Mouse (Mus musculus) embryonic facial prominence, embryonic 10.5 days (tissue): ENCODE data around the gene Fah. TPM values are rescaled to one million over a fixed set of nuclear protein-coding genes. Genes with fewer than 3 reads are reported as not detected.

ENCODE experiments used
- DNase-seq: peaks from one replicate; pipeline ENCODE4 v3.0.0-alpha.2; 2017; ENCODE audit warnings: low spot score
- H3K27ac ChIP-seq: fragments of 300-500 bp; sonication (generic); replicated peaks from 2 replicates; pipeline ENCODE4 v1.5.1; 2016; ENCODE audit warnings: mild to moderate bottlenecking
- H3K27me3 ChIP-seq: fragments of 300-500 bp; sonication (generic); replicated peaks from 2 replicates; pipeline ENCODE4 v1.6.1; 2016; ENCODE audit warnings: low read depth, mild to moderate bottlenecking; ENCODE audit not compliant: poor library complexity, severe bottlenecking
- H3K36me3 ChIP-seq: fragments of 300-500 bp; sonication (generic); replicated peaks from 2 replicates; pipeline ENCODE4 v1.6.1; 2016; ENCODE audit warnings: mild to moderate bottlenecking, moderate library complexity
- H3K4me1 ChIP-seq: fragments of 300-500 bp; sonication (generic); 2 replicates; pipeline ENCODE4 v1.6.1; 2016
- H3K4me3 ChIP-seq: fragments of 300-500 bp; sonication (generic); 2 replicates; pipeline ENCODE4 v1.5.1; 2016; ENCODE audit warnings: mild to moderate bottlenecking, moderate library complexity
- H3K9me3 ChIP-seq: fragments of 300-500 bp; sonication (generic); 2 replicates; pipeline ENCODE4 v1.6.1; 2016; ENCODE audit warnings: mild to moderate bottlenecking
- WGBS: fragments of 180-500 bp; shearing (Covaris S2); methylation state at CpG from one replicate; pipeline ENCODE4 v1.1.7; 2016; 5-methylcytosine and 5-hydroxymethylcytosine counted together
- polyA plus RNA-seq: library from polyadenylated mRNA; unstranded; fragments of >200 nt; fragmentation: Nextera tagmentation; extraction: Ambion mirVana; gene quantifications from 2 replicates; pipeline ENCODE4 v1.2.1, GENCODE M21; 2016

Gene Fah
- polyA plus RNA-seq, 1 experiment from 2014 or later = 1.8 TPM

GRCm38 (mm10) chr7:84618951-84619350 is 12.4 kb upstream of the Fah start:
- 93% methylated on average over 2 of the region's 2 CpGs for WGBS
- Histone ChIP-seq H3K9me3 (no peaks in the 10 kb centered on the region), H3K27ac (no peak overlapping the region), H3K27me3 (no peaks in the 10 kb centered on the region), H3K4me3 (no peak overlapping the region), H3K36me3 (peaks cover 70% of the 10 kb centered on the region), H3K4me1 (no peaks in the 10 kb centered on the region)
- DNase-seq = no peak

- DNase-seq = no peak
- Histone ChIP-seq H3K9me3 (no peaks in the 10 kb centered on the region), H3K27ac (no peak overlapping the region), H3K4me1 (no peaks in the 10 kb centered on the region), H3K36me3 (peaks cover 28% of the 10 kb centered on the region), H3K27me3 (no peaks in the 10 kb centered on the region), H3K4me3 (no peak overlapping the region)
- 91% methylated on average over 4 of the region's 4 CpGs for WGBS
These were observed 5.9 kb upstream of the Fah start for GRCm38 (mm10) chr7:84612445-84612844.

GRCm38 (mm10) chr7:84611609-84612008 is 5.1 kb upstream of the Fah start:
- Histone ChIP-seq H3K4me1 (peaks cover under 1% of the 10 kb centered on the region), H3K36me3 (peaks cover 20% of the 10 kb centered on the region), H3K27me3 (no peaks in the 10 kb centered on the region), H3K9me3 (no peaks in the 10 kb centered on the region), H3K4me3 (no peak overlapping the region), H3K27ac (no peak overlapping the region)
- no peak for DNase-seq
- 92% methylated on average over 1 of the region's 1 CpGs for WGBS

GRCm38 (mm10) chr7:84605704-84606292 is 724 bp downstream of the Fah start:
- peaks cover 12% of the 10 kb centered on the region for H3K27me3 ChIP-seq
- peaks cover 20% of the 10 kb centered on the region for H3K4me1 ChIP-seq
- peak; percentile 51 for DNase-seq
- peak overlapping the region; percentile 69 for H3K27ac ChIP-seq
- H3K36me3 ChIP-seq = no peaks in the 10 kb centered on the region
- under 1% methylated on average over 36 of the region's 36 CpGs for whole genome bisulfite sequencing
- peak overlapping the region; percentile 75 for H3K4me3 ChIP-seq
- H3K9me3 ChIP-seq = no peaks in the 10 kb centered on the region

GRCm38 (mm10) chr7:84605033-84605687 is 1.4 kb downstream of the Fah start:
- DNase-seq = no peak
- H3K9me3 ChIP-seq = no peaks in the 10 kb centered on the region
- peak overlapping the region; percentile 75 for H3K4me3 ChIP-seq
- peaks cover 12% of the 10 kb centered on the region for H3K27me3 ChIP-seq
- H3K27ac ChIP-seq = peak overlapping the region; percentile 69; the same call in 1 of the 2 replicates
- no peaks in the 10 kb centered on the region for H3K36me3 ChIP-seq
- 10% methylated on average over 19 of the region's 19 CpGs for WGBS
- peaks cover 20% of the 10 kb centered on the region for H3K4me1 ChIP-seq

- peaks cover 12% of the 10 kb centered on the region for H3K27me3 ChIP-seq
- 67% methylated on average over 3 of the region's 3 CpGs for WGBS
- peaks cover 20% of the 10 kb centered on the region for H3K4me1 ChIP-seq
- H3K9me3 ChIP-seq = no peaks in the 10 kb centered on the region
- H3K36me3 ChIP-seq = no peaks in the 10 kb centered on the region
- H3K27ac ChIP-seq = no peak overlapping the region
- DNase-seq = no peak
- no peak overlapping the region for H3K4me3 ChIP-seq
These were observed 2.0 kb downstream of the Fah start for GRCm38 (mm10) chr7:84604501-84604900.

GRCm38 (mm10) chr7:84601331-84601730 is 5.2 kb downstream of the Fah start:
- no peak overlapping the region for H3K4me3 ChIP-seq
- 87% methylated on average over 3 of the region's 3 CpGs for WGBS
- H3K9me3 ChIP-seq = no peaks in the 10 kb centered on the region
- DNase-seq = no peak
- H3K27me3 ChIP-seq = peaks cover 12% of the 10 kb centered on the region
- no peak overlapping the region for H3K27ac ChIP-seq
- peaks cover 17% of the 10 kb centered on the region for H3K4me1 ChIP-seq
- no peaks in the 10 kb centered on the region for H3K36me3 ChIP-seq

GRCm38 (mm10) chr7:84600631-84601030 is 5.9 kb downstream of the Fah start:
- Histone ChIP-seq H3K4me1 (peaks cover 10% of the 10 kb centered on the region), H3K4me3 (no peak overlapping the region), H3K27me3 (peaks cover 12% of the 10 kb centered on the region), H3K27ac (no peak overlapping the region), H3K9me3 (no peaks in the 10 kb centered on the region), H3K36me3 (no peaks in the 10 kb centered on the region)
- DNase-seq = no peak
- whole genome bisulfite sequencing = 89% methylated on average over 2 of the region's 2 CpGs

GRCm38 (mm10) chr7:84596633-84597032 is 9.9 kb downstream of the Fah start:
- WGBS = 89% methylated on average over 3 of the region's 3 CpGs

GRCm38 (mm10) chr7:84596002-84596401 is 10.5 kb downstream of the Fah start:
- no peak overlapping the region for H3K4me3 ChIP-seq
- no peak overlapping the region for H3K27ac ChIP-seq
- no peaks in the 10 kb centered on the region for H3K36me3 ChIP-seq
- DNase-seq = peak; percentile 1
- 88% methylated on average over 3 of the region's 3 CpGs for WGBS
- H3K9me3 ChIP-seq = no peaks in the 10 kb centered on the region
- H3K27me3 ChIP-seq = no peaks in the 10 kb centered on the region
- H3K4me1 ChIP-seq = peaks cover 4% of the 10 kb centered on the region; the same call in 1 of the 2 replicates

More at GRCm38 (mm10) chr7:84596633-84597032, 9.9 kb downstream of the Fah start:
- H3K4me1 ChIP-seq = peaks cover 4% of the 10 kb centered on the region; the same call in 1 of the 2 replicates
- no peak for DNase-seq
- H3K36me3 ChIP-seq = no peaks in the 10 kb centered on the region
- no peaks in the 10 kb centered on the region for H3K9me3 ChIP-seq
- no peaks in the 10 kb centered on the region for H3K27me3 ChIP-seq
- H3K4me3 ChIP-seq = no peak overlapping the region
- H3K27ac ChIP-seq = no peak overlapping the region

- Histone ChIP-seq H3K27ac (no peak overlapping the region; the same call in 1 of the 2 replicates), H3K4me1 (peaks cover 4% of the 10 kb centered on the region; the same call in 1 of the 2 replicates), H3K27me3 (no peaks in the 10 kb centered on the region), H3K36me3 (no peaks in the 10 kb centered on the region), H3K4me3 (no peak overlapping the region), H3K9me3 (no peaks in the 10 kb centered on the region)
- DNase-seq = no peak
These were observed 11.6 kb downstream of the Fah start for GRCm38 (mm10) chr7:84594917-84595303.

GRCm38 (mm10) chr7:84594087-84594916 is 12.2 kb downstream of the Fah start:
- Histone ChIP-seq H3K9me3 (no peaks in the 10 kb centered on the region), H3K27ac (no peak overlapping the region; the same call in 1 of the 2 replicates), H3K27me3 (no peaks in the 10 kb centered on the region), H3K36me3 (no peaks in the 10 kb centered on the region), H3K4me1 (peaks cover 4% of the 10 kb centered on the region; the same call in 1 of the 2 replicates), H3K4me3 (no peak overlapping the region)
- DNase-seq = peak; percentile 48
- 57% methylated on average over 8 of the region's 8 CpGs for WGBS
